Mouse (Mus musculus): ENCODE results near the gene Pon3. TPM values are rescaled to one million over a fixed set of nuclear protein-coding genes. Genes with fewer than 3 reads are reported as not detected.

Gene Pon3
- total RNA-seq, 2 experiments from 2014 or later: 2.0 to 2.5 TPM

- H3K4me3 ChIP-seq: no peak within 1 kb of the TSS
- no peak for DNase-seq (ENCODE audit: extremely low spot score in 1 of 2, low spot score in 2 of 2)
- no peak within 1 kb of the TSS for H3K27ac ChIP-seq
- TF ChIP-seq CTCF (IDR thresholded peaks at IDR 0.05): no peak
- intact Hi-C loops (cut with DNase I): no loop called here
Observed at GRCm38 (mm10) chr6:5193693-5194092, 62.4 kb downstream of the Pon3 start, which contains the start of gene Pon1. Gene Pon1, minus strand, starts transcription at chr6:5193946.

GRCm38 (mm10) chr6:5190761-5191160, 65.3 kb downstream of the Pon3 start:
- intact Hi-C loops (cut with DNase I): no loop called here

GRCm38 (mm10) chr6:5189507-5189906, 66.6 kb downstream of the Pon3 start:
- no peak for DNase-seq (ENCODE audit: extremely low spot score in 1 of 2, low spot score in 2 of 2)
- no peak overlapping the region for H3K4me3 ChIP-seq
- intact Hi-C loops (cut with DNase I): no loop called here
- no peak overlapping the region for H3K27ac ChIP-seq
- no peak for TF ChIP-seq CTCF (IDR thresholded peaks at IDR 0.05)

More at GRCm38 (mm10) chr6:5190761-5191160, 65.3 kb downstream of the Pon3 start:
- no peak overlapping the region for H3K4me3 ChIP-seq
- no peak for TF ChIP-seq CTCF (IDR thresholded peaks at IDR 0.05)
- no peak overlapping the region for H3K27ac ChIP-seq
- DNase-seq (ENCODE audit: extremely low spot score in 1 of 2, low spot score in 2 of 2): no peak

GRCm38 (mm10) chr6:5188938-5189337, 67.1 kb downstream of the Pon3 start:
- intact Hi-C loops (cut with DNase I): no loop called here
- Histone ChIP-seq H3K4me3 (no peak overlapping the region), H3K27ac (no peak overlapping the region)
- no peak for TF ChIP-seq CTCF (IDR thresholded peaks at IDR 0.05)
- DNase-seq (ENCODE audit: extremely low spot score in 1 of 2, low spot score in 2 of 2): no peak

- DNase-seq (ENCODE audit: extremely low spot score in 1 of 2, low spot score in 2 of 2): no peak
- H3K4me3 ChIP-seq: no peak overlapping the region
- no peak overlapping the region for H3K27ac ChIP-seq
- TF ChIP-seq CTCF (IDR thresholded peaks at IDR 0.05): no peak
- intact Hi-C loops (cut with DNase I): no loop called here
Observed at GRCm38 (mm10) chr6:5188036-5188435, 68.0 kb downstream of the Pon3 start.

GRCm38 (mm10) chr6:5187586-5187985, 68.5 kb downstream of the Pon3 start:
- no peak for TF ChIP-seq CTCF (IDR thresholded peaks at IDR 0.05)
- intact Hi-C loops (cut with DNase I): no loop called here
- H3K4me3 ChIP-seq: no peak overlapping the region
- H3K27ac ChIP-seq: no peak overlapping the region
- no peak for DNase-seq (ENCODE audit: extremely low spot score in 1 of 2, low spot score in 2 of 2)

GRCm38 (mm10) chr6:5186229-5186950, 69.7 kb downstream of the Pon3 start:
- no peak for TF ChIP-seq CTCF (IDR thresholded peaks at IDR 0.05)
- intact Hi-C loops (cut with DNase I): no loop called here
- Histone ChIP-seq H3K27ac (no peak overlapping the region), H3K4me3 (no peak overlapping the region)
- no peak for DNase-seq (ENCODE audit: extremely low spot score in 1 of 2, low spot score in 2 of 2)

GRCm38 (mm10) chr6:5180645-5181044, 75.4 kb downstream of the Pon3 start:
- no peak for TF ChIP-seq CTCF (IDR thresholded peaks at IDR 0.05)
- intact Hi-C loops (cut with DNase I): no loop called here
- no peak for DNase-seq (ENCODE audit: extremely low spot score in 1 of 2, low spot score in 2 of 2)
- Histone ChIP-seq H3K27ac (no peak overlapping the region), H3K4me3 (no peak overlapping the region)

GRCm38 (mm10) chr6:5179189-5179588, 76.9 kb downstream of the Pon3 start:
- DNase-seq (ENCODE audit: extremely low spot score in 1 of 2, low spot score in 2 of 2): no peak
- no peak for TF ChIP-seq CTCF (IDR thresholded peaks at IDR 0.05)
- intact Hi-C loops (cut with DNase I): no loop called here
- Histone ChIP-seq H3K4me3 (no peak overlapping the region), H3K27ac (no peak overlapping the region)

- Histone ChIP-seq H3K4me3 (peak overlapping the region; percentile 34), H3K27ac (no peak overlapping the region)
- TF ChIP-seq CTCF (IDR thresholded peaks at IDR 0.05): no peak
- intact Hi-C loops (cut with DNase I): no loop called here
- no peak for DNase-seq (ENCODE audit: extremely low spot score in 1 of 2, low spot score in 2 of 2)
Observed at GRCm38 (mm10) chr6:5177967-5178891, 77.9 kb downstream of the Pon3 start.

GRCm38 (mm10) chr6:5174179-5174812, 81.8 kb downstream of the Pon3 start:
- no peak for DNase-seq (ENCODE audit: extremely low spot score in 1 of 2, low spot score in 2 of 2)
- no peak overlapping the region for H3K4me3 ChIP-seq
- no peak overlapping the region for H3K27ac ChIP-seq
- no peak for TF ChIP-seq CTCF (IDR thresholded peaks at IDR 0.05)
- intact Hi-C loops (cut with DNase I): no loop called here

- H3K27ac ChIP-seq: no peak overlapping the region
- no peak for TF ChIP-seq CTCF (IDR thresholded peaks at IDR 0.05)
- no peak for DNase-seq (ENCODE audit: extremely low spot score in 1 of 2, low spot score in 2 of 2)
- no peak overlapping the region for H3K4me3 ChIP-seq
- intact Hi-C loops (cut with DNase I): no loop called here
Observed at GRCm38 (mm10) chr6:5172571-5172970, 83.5 kb downstream of the Pon3 start.

Measured in left cerebral cortex, adult 2 months (tissue).